Mouse (Mus musculus) lung, embryonic 14.5 days (tissue): ENCODE measurements around the gene Dscaml1. TPM values are rescaled to one million over a fixed set of nuclear protein-coding genes. Genes with fewer than 3 reads are reported as not detected.
A peak's percentile ranks its signal among the peaks of the same experiment; 100 is the strongest.

Experiments
- ATAC-seq: fragments of 200-750 bp; cut with Nextera tagmentation; 2 replicates; pipeline ENCODE4 v1.8.0; 2017; ENCODE audit warnings: mild to moderate bottlenecking, moderate TSS enrichment, moderate library complexity; ENCODE audit not compliant: insufficient read depth
- DNase-seq: peaks from one replicate; pipeline ENCODE4 v3.0.0-alpha.2; 2015
- H3K27ac ChIP-seq: fragments of 300-500 bp; sonication (generic); 2 replicates; pipeline ENCODE4 v1.5.1; 2014; ENCODE audit warnings: low read depth, mild to moderate bottlenecking, moderate library complexity
- H3K27me3 ChIP-seq: fragments of 300-500 bp; sonication (generic); 2 replicates; pipeline ENCODE4 v1.6.1; 2014; ENCODE audit warnings: low read length, control low read depth; ENCODE audit not compliant: insufficient read depth
- H3K36me3 ChIP-seq: fragments of 300-500 bp; sonication (generic); 2 replicates; pipeline ENCODE4 v1.6.1; 2014; ENCODE audit warnings: control low read depth; ENCODE audit not compliant: insufficient read depth
- H3K4me1 ChIP-seq: fragments of 300-500 bp; sonication (generic); 2 replicates; pipeline ENCODE4 v1.6.1; 2014; ENCODE audit warnings: antibody characterized with exemption, control low read depth; ENCODE audit not compliant: insufficient read depth
- H3K4me2 ChIP-seq: fragments of 300-500 bp; sonication (generic); 2 replicates; pipeline ENCODE4 v1.6.1; 2014; ENCODE audit warnings: mild to moderate bottlenecking
- H3K4me3 ChIP-seq: fragments of 300-500 bp; sonication (generic); 2 replicates; pipeline ENCODE4 v1.5.1; 2014; ENCODE audit warnings: low read depth, low read length
- H3K9ac ChIP-seq: fragments of 300-500 bp; sonication (generic); 2 replicates; pipeline ENCODE4 v1.6.1; 2014
- H3K9me3 ChIP-seq: fragments of 300-500 bp; sonication (generic); 2 replicates; pipeline ENCODE4 v1.6.1; 2016; ENCODE audit warnings: low read depth, low read length, control low read depth
- CTCF ChIP-seq: IDR thresholded peaks from 2 replicates; pipeline ENCODE4 v1.5.1; 2016; ENCODE audit warnings: antibody characterized with exemption, low read depth
- WGBS: fragments of 180-500 bp; shearing (Covaris S2); extraction: QIAGEN DNeasy Blood & Tissue Kit; methylation state at CpG from one replicate; pipeline ENCODE4 v1.1.7; 2014; 5-methylcytosine and 5-hydroxymethylcytosine counted together
- polyA plus RNA-seq: library from polyadenylated mRNA; unstranded; fragments of >200 nt; fragmentation: Nextera tagmentation; extraction: Ambion mirVana; gene quantifications from 2 replicates; pipeline ENCODE4 v1.2.1, GENCODE M21; 2014

The Dscaml1 gene
- polyA plus RNA-seq, 1 experiment from 2014 or later: 0.05 TPM

- Histone ChIP-seq H3K4me3 (no peak overlapping the region), H3K4me1 (peaks cover under 1% of the 10 kb centered on the region; the same call in 1 of the 2 replicates), H3K36me3 (no peaks in the 10 kb centered on the region), H3K27ac (no peak overlapping the region), H3K27me3 (no peaks in the 10 kb centered on the region), H3K9ac (no peak overlapping the region), H3K4me2 (no peak overlapping the region), H3K9me3 (no peaks in the 10 kb centered on the region)
- 37% methylated on average over 5 of the region's 5 CpGs for WGBS
- DNase-seq: no peak
- ATAC-seq: no peak
- no peak for TF ChIP-seq CTCF
Observed at GRCm38 (mm10) chr9:45549796-45550195, 123.4 kb downstream of the Dscaml1 start.

- Histone ChIP-seq H3K4me3 (no peak overlapping the region), H3K27ac (no peak overlapping the region), H3K4me1 (peaks cover 4% of the 10 kb centered on the region; the same call in 1 of the 2 replicates), H3K36me3 (no peaks in the 10 kb centered on the region), H3K4me2 (no peak overlapping the region), H3K9me3 (no peaks in the 10 kb centered on the region), H3K9ac (no peak overlapping the region), H3K27me3 (no peaks in the 10 kb centered on the region)
- no peak for TF ChIP-seq CTCF
- ATAC-seq (no peak), DNase-seq (no peak)
- WGBS: 54% methylated on average over 6 of the region's 6 CpGs
Observed at GRCm38 (mm10) chr9:45550210-45550609, 123.8 kb downstream of the Dscaml1 start.

- Histone ChIP-seq H3K36me3 (no peaks in the 10 kb centered on the region), H3K4me1 (peaks cover 8% of the 10 kb centered on the region; the same call in 1 of the 2 replicates), H3K4me3 (no peak overlapping the region), H3K9ac (no peak overlapping the region), H3K27me3 (no peaks in the 10 kb centered on the region), H3K27ac (no peak overlapping the region), H3K4me2 (no peak overlapping the region), H3K9me3 (no peaks in the 10 kb centered on the region)
- ATAC-seq: no peak
- WGBS: 69% methylated on average over 4 of the region's 4 CpGs
- no peak for DNase-seq
- no peak for TF ChIP-seq CTCF
Observed at GRCm38 (mm10) chr9:45550662-45551061, 124.2 kb downstream of the Dscaml1 start.

- Histone ChIP-seq H3K27ac (no peak overlapping the region), H3K4me2 (peak overlapping the region; percentile 36; the same call in 1 of the 2 replicates), H3K36me3 (no peaks in the 10 kb centered on the region), H3K4me3 (no peak overlapping the region), H3K9me3 (no peaks in the 10 kb centered on the region), H3K9ac (peak overlapping the region; percentile 9; the same call in 1 of the 2 replicates), H3K4me1 (peaks cover 8% of the 10 kb centered on the region; the same call in 1 of the 2 replicates), H3K27me3 (no peaks in the 10 kb centered on the region)
- 16% methylated on average over 17 of the region's 17 CpGs for WGBS
- ATAC-seq (no peak), DNase-seq (peak; percentile 29)
- no peak for TF ChIP-seq CTCF
Observed at GRCm38 (mm10) chr9:45555036-45555826, 128.8 kb downstream of the Dscaml1 start.

GRCm38 (mm10) chr9:45556882-45557281 lies 130.5 kb downstream of the Dscaml1 start:
- no peak for TF ChIP-seq CTCF
- 93% methylated on average over 3 of the region's 3 CpGs for WGBS
- no peak for DNase-seq
- H3K9me3 ChIP-seq: no peaks in the 10 kb centered on the region
- no peak overlapping the region for H3K9ac ChIP-seq
- no peak overlapping the region for H3K4me3 ChIP-seq
- H3K27me3 ChIP-seq: no peaks in the 10 kb centered on the region
- ATAC-seq: no peak
- no peak overlapping the region for H3K4me2 ChIP-seq
- H3K36me3 ChIP-seq: no peaks in the 10 kb centered on the region
- H3K27ac ChIP-seq: no peak overlapping the region
- H3K4me1 ChIP-seq: peaks cover 8% of the 10 kb centered on the region; the same call in 1 of the 2 replicates

DNA sequence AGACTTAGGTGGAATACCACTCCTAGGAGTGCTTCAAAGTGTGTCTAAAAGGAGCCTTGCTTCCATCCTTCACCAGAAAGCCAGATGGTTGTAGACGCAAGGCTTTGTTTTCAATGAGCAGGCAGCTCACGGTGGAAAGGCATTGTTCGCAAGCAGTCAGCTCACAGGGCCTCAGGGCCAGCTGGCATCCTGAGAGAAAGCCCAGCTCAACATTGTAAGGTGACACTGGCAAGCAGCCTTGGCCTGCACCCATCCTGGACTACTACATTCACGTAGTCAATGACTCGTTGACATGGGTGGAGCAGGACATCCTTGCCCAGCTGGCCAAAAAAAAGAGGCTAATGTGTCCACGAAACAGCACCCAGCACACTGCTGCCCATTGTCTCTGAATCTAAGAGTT lies 134.6 kb downstream of the Dscaml1 start:
- no peaks in the 10 kb centered on the region for H3K9me3 ChIP-seq
- no peak overlapping the region for H3K27ac ChIP-seq
- no peak overlapping the region for H3K4me3 ChIP-seq
- WGBS: 82% methylated on average over 6 of the region's 6 CpGs
- TF ChIP-seq CTCF: no peak
- H3K36me3 ChIP-seq: no peaks in the 10 kb centered on the region
- H3K27me3 ChIP-seq: no peaks in the 10 kb centered on the region
- no peaks in the 10 kb centered on the region for H3K4me1 ChIP-seq
- H3K9ac ChIP-seq: no peak overlapping the region
- DNase-seq: no peak
- no peak for ATAC-seq
- H3K4me2 ChIP-seq: no peak overlapping the region

DNA sequence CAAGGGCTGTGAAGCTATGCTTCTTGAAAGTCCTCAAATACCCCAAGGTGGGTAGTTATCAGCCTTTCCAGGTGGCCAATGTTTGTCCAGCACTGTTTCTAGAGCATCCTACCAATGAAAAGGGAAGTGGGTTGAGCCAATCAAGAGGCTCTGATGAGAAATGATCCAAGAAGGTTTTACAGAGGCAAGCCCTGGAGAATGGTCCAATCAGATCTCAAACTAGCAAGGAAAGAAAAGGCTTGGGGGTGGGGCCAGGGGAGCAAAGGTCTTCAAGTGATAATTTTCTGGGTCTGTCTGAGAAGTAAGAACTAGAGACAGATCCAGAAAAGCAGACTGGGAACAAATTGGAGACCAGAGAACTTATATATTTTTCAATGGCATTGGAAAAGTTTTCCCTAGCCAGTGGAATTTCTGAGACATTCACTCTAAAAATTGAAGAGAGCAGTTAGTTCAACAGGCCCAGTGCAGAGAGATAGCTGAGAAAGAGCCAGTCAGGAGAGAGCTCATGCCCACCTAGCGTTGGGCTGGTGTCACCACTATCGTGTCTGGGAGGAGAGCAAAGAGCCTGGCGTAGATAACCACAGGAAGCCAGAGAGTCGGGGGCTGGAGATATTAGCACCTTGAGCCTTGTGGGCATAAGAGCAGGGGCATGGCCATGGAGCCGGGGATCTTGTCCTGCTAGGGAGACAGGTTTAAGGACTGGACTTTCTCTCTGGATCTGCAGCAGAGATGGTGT lies 140.6 kb downstream of the Dscaml1 start:
- no peak for TF ChIP-seq CTCF
- DNase-seq: no peak
- no peak for ATAC-seq
- no peak overlapping the region for H3K4me3 ChIP-seq
- H3K27me3 ChIP-seq: no peaks in the 10 kb centered on the region
- no peaks in the 10 kb centered on the region for H3K9me3 ChIP-seq
- H3K27ac ChIP-seq: no peak overlapping the region
- 74% methylated on average over 5 of the region's 5 CpGs for WGBS
- no peak overlapping the region for H3K9ac ChIP-seq
- H3K4me2 ChIP-seq: no peak overlapping the region
- no peaks in the 10 kb centered on the region; the same call in 1 of the 2 replicates for H3K4me1 ChIP-seq
- H3K36me3 ChIP-seq: no peaks in the 10 kb centered on the region
